Mouse (Mus musculus) liver, embryonic 11.5 days (tissue): ENCODE measurements around the gene Nid2. TPM values are rescaled to one million over a fixed set of nuclear protein-coding genes. Genes with fewer than 3 reads are reported as not detected.
A peak's percentile ranks its signal among the peaks of the same experiment; 100 is the strongest.

Experiments
- ATAC-seq: fragments of 200-750 bp; cut with Nextera tagmentation; replicated peaks from 2 replicates; pipeline ENCODE4 v1.8.0; 2017; ENCODE audit warnings: moderate number of reproducible peaks, mild to moderate bottlenecking, moderate TSS enrichment, moderate library complexity; ENCODE audit not compliant: low FRiP score
- DNase-seq: peaks from one replicate; pipeline ENCODE4 v3.0.0-alpha.2; 2017; ENCODE audit warnings: low spot score
- H3K27ac ChIP-seq: fragments of 300-500 bp; sonication (generic); 2 replicates; pipeline ENCODE4 v1.5.1; 2014; ENCODE audit warnings: mild to moderate bottlenecking, low read depth, low read length, control low read depth
- H3K27me3 ChIP-seq: fragments of 300-500 bp; sonication (generic); replicated peaks from 2 replicates; pipeline ENCODE4 v1.6.1; 2014; ENCODE audit warnings: low read length, mixed read lengths; ENCODE audit not compliant: control insufficient read depth, insufficient read depth
- H3K36me3 ChIP-seq: fragments of 300-500 bp; sonication (generic); 2 replicates; pipeline ENCODE4 v1.6.1; 2014; ENCODE audit warnings: mild to moderate bottlenecking, low read length, moderate library complexity, mixed read lengths; ENCODE audit not compliant: control insufficient read depth, insufficient read depth
- H3K4me1 ChIP-seq: fragments of 300-500 bp; sonication (generic); replicated peaks from 2 replicates; pipeline ENCODE4 v1.6.1; 2014; ENCODE audit warnings: low read length, mixed read lengths; ENCODE audit not compliant: control insufficient read depth, insufficient read depth
- H3K4me2 ChIP-seq: fragments of 300-500 bp; sonication (generic); 2 replicates; pipeline ENCODE4 v1.6.1; 2014; ENCODE audit warnings: mild to moderate bottlenecking, control low read depth, moderate library complexity
- H3K4me3 ChIP-seq: fragments of 300-500 bp; sonication (generic); 2 replicates; pipeline ENCODE4 v1.5.1; 2014; ENCODE audit warnings: low read depth, low read length, control low read depth
- H3K9ac ChIP-seq: fragments of 300-500 bp; sonication (generic); 2 replicates; pipeline ENCODE4 v1.6.1; 2014; ENCODE audit warnings: low read depth, low read length, control low read depth
- H3K9me3 ChIP-seq: fragments of 300-500 bp; sonication (generic); 2 replicates; pipeline ENCODE4 v1.6.1; 2016; ENCODE audit warnings: low read length, inconsistent platforms, mixed read lengths; ENCODE audit not compliant: control insufficient read depth
- WGBS: fragments of 180-500 bp; shearing (Covaris S2); extraction: QIAGEN DNeasy Blood & Tissue Kit; methylation state at CpG from one replicate; pipeline ENCODE4 v1.1.7; 2014; 5-methylcytosine and 5-hydroxymethylcytosine counted together
- polyA plus RNA-seq: library from polyadenylated mRNA; unstranded; fragments of >200 nt; fragmentation: Nextera tagmentation; extraction: Ambion mirVana; gene quantifications from 2 replicates; pipeline ENCODE4 v1.2.1, GENCODE M21; 2014

The Nid2 gene
- 44.1 and 45.2 TPM in 2 replicates for polyA plus RNA-seq

DNA sequence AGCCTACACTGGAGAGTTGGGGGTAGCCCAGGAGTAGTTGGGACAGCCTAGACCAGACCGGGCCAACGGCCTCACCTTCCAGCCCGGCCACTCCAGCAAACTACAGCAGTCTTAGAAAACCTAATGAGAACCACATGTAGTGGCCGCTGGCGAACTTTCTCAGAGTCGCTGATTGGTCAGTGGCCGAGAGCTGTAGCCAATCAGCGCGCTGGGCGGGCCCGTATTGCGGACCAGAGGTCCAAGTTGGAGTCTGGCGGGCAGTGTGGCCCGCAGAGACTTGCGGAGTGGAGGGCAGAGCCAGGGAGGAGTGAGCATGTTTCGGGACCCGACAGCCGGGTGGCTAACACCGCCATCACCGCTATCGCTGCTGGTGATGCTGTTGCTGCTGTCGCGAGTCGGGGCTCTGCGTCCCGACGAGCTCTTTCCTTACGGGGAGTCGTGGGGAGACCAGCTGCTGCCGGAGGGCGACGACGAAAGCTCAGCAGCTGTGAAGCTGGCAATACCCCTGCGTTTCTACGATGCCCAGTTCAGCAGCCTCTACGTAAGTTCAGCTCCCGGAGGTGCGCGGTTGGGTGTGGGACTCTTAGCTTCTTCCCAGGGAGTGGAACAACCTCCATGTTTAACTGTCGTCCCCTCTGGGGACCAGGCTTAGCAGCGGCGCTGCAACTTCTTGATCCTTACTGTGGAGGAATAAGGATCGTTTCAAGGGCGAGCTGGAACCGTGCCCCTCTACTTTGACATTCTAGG lies at the start of gene Nid2:
Gene Nid2, plus strand, starts transcription at position 241 of the 747 bp plus-strand sequence.
- DNase-seq (peak; percentile 85), ATAC-seq (peak; percentile 88)
- H3K9ac ChIP-seq: peak within 1 kb of the TSS; percentile 51
- no peaks in the 10 kb centered on the region for H3K36me3 ChIP-seq
- H3K27me3 ChIP-seq: peaks cover 14% of the 10 kb centered on the region; the same call in 1 of the 2 replicates
- H3K27ac ChIP-seq: peak within 1 kb of the TSS; percentile 65
- peak within 1 kb of the TSS; percentile 65 for H3K4me3 ChIP-seq
- H3K4me2 ChIP-seq: peak within 1 kb of the TSS; percentile 90
- peaks cover 13% of the 10 kb centered on the region for H3K4me1 ChIP-seq
- under 1% methylated on average over 45 of the region's 45 CpGs for WGBS
- H3K9me3 ChIP-seq: no peaks in the 10 kb centered on the region

DNA sequence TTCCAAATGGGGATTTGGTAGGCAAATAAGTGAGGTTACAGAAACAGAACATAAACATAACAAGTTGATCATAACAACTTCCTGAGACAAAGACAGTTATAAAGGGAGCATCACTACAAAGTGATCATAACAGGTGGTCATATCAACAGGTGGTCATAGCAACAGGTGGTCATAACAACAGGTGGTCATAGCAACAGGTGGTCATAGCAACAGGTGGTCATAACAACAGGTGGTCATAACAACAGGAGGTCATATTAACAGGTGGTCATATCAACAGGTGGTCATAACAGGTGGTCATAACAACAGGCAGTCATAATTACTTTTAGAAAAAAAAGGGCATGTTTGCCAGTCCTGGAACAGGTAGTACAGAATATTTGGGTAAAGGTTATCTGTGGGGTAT lies 49.5 kb upstream of the Nid2 start:
- no peak overlapping the region for H3K27ac ChIP-seq
- no peaks in the 10 kb centered on the region for H3K9me3 ChIP-seq
- H3K4me1 ChIP-seq: no peaks in the 10 kb centered on the region
- no peak overlapping the region for H3K4me2 ChIP-seq
- H3K36me3 ChIP-seq: no peaks in the 10 kb centered on the region
- ATAC-seq (no peak), DNase-seq (no peak)
- H3K9ac ChIP-seq: no peak overlapping the region
- no peaks in the 10 kb centered on the region for H3K27me3 ChIP-seq
- no peak overlapping the region for H3K4me3 ChIP-seq

DNA sequence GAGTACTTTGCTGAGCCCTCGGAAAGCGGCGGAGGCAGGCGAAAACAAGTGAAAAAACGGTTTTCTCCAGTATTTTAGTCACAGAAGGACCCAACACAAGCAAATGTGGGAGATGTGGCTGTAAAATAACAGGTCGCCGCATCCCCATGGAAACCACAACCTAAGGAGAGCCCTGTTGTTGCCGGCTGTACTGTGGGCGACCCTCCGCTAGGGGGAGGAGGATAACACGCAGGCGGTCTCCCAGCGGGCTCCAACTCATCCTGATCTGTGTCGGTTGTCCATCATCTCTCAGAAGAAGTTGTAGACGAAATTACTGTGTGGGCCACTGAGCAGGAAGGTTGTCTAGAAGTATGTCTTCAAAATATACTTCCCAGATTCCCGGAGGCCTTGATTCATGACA lies 45.4 kb upstream of the Nid2 start:
- Histone ChIP-seq H3K27me3 (no peaks in the 10 kb centered on the region), H3K9ac (no peak overlapping the region), H3K4me2 (no peak overlapping the region), H3K9me3 (no peaks in the 10 kb centered on the region), H3K36me3 (no peaks in the 10 kb centered on the region), H3K4me1 (no peaks in the 10 kb centered on the region), H3K27ac (no peak overlapping the region), H3K4me3 (no peak overlapping the region)
- DNase-seq (peak; percentile 74), ATAC-seq (peak; percentile 62; the same call in 1 of the 2 replicates)
- 10% methylated on average over 16 of the region's 16 CpGs for WGBS

DNA sequence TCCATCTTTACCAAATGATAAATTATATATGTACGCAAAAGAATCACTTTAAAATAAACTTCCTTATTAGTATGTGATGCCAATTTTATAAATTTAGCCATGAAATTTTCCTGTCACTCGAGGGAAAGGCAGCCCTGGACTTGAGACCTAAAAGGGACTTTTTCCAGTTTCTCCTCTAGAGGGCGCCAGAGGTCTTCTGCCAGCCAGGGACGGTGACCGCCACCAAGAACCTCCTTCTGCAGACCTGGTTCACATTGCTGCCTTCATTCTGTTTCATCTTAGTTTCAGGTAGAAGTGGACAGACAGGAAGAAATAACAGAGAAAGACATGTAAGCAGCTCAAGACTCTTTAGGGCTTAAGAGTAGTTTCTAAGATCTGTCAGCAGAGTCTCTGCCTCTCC lies 44.6 kb upstream of the Nid2 start:
- no peak for ATAC-seq
- Histone ChIP-seq H3K9ac (no peak overlapping the region), H3K27ac (no peak overlapping the region), H3K36me3 (no peaks in the 10 kb centered on the region), H3K4me1 (no peaks in the 10 kb centered on the region), H3K4me2 (no peak overlapping the region), H3K4me3 (no peak overlapping the region), H3K27me3 (no peaks in the 10 kb centered on the region), H3K9me3 (no peaks in the 10 kb centered on the region)
- under 1% methylated on average over 5 of the region's 5 CpGs for WGBS
- DNase-seq: no peak

DNA sequence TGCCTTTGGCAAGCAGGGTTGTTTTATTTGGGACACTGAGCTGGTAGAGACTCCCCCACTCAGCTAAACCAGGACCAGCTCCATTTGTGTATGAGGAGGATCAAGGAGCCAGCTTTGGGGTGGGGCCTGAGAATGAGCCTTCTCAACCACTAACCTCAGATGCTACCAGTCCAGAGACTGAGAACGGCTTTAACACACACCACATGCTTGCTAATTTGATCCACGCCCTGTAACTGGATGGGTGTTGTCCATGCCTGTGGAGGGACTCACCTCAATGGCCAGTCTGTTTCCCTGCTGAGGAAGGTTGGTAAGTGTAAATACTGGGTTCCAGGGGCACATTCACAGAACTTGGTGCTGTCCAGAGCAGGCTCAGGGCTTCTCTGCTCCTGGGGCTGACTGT lies 44.1 kb upstream of the Nid2 start:
- no peak overlapping the region for H3K4me2 ChIP-seq
- ATAC-seq (0 out of 2 replicates have a peak, but pooled peaks have one; percentile 10), DNase-seq (no peak)
- H3K27ac ChIP-seq: no peak overlapping the region
- H3K4me1 ChIP-seq: no peaks in the 10 kb centered on the region
- H3K9me3 ChIP-seq: no peaks in the 10 kb centered on the region
- no peaks in the 10 kb centered on the region for H3K36me3 ChIP-seq
- H3K27me3 ChIP-seq: no peaks in the 10 kb centered on the region
- H3K4me3 ChIP-seq: no peak overlapping the region
- no peak overlapping the region for H3K9ac ChIP-seq
- whole genome bisulfite sequencing: 68% methylated on average over 2 of the region's 2 CpGs

DNA sequence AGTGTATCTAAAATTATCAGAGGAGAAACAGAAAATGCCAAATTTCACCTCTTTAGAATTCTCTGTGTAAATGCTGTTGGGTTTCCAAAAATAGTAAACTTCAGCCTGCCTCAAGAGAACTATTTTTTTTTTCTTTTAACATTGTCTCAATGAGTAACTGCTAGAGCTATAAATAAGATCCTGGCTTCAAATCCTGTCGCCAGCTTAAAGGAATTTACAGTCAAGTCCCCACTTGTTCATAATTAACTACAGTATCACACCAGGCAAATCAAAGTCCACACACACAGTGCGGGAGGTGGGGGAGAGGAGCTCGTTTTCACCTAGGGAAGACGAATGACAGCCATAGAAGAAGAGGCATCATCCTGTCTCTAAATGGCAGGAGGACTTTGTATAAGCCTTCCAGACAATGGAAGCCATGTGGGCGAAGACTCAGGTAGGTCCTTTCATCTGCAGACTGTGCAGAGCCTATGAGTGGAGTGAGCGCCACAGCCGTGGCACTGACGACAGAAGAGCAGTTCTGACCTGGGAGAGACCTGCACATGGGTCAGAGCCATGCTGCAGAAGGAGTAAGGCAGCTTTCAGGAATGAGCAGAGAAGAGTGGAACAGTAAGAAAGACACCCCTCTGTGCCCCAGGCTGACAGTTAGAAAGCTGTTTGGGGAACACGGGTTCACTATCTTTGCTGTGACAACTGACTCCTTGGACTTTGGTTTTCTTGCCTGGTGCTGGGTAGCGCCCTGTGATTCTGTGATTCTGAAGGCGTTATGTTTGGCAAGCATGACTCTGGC lies 43.2 kb upstream of the Nid2 start:
- 0 out of 2 replicates have a peak, but pooled peaks have one; percentile 30 for ATAC-seq
- Histone ChIP-seq H3K9ac (0 out of 2 replicates have a peak overlapping the region, but pooled peaks have one; percentile 17), H3K9me3 (no peaks in the 10 kb centered on the region), H3K36me3 (no peaks in the 10 kb centered on the region), H3K4me3 (peak overlapping the region; percentile 24; the same call in 1 of the 2 replicates), H3K4me2 (peak overlapping the region; percentile 21), H3K4me1 (no peaks in the 10 kb centered on the region), H3K27me3 (no peaks in the 10 kb centered on the region), H3K27ac (peak overlapping the region; percentile 45; the same call in 1 of the 2 replicates)
- no peak for DNase-seq
- 59% methylated on average over 11 of the region's 11 CpGs for WGBS

DNA sequence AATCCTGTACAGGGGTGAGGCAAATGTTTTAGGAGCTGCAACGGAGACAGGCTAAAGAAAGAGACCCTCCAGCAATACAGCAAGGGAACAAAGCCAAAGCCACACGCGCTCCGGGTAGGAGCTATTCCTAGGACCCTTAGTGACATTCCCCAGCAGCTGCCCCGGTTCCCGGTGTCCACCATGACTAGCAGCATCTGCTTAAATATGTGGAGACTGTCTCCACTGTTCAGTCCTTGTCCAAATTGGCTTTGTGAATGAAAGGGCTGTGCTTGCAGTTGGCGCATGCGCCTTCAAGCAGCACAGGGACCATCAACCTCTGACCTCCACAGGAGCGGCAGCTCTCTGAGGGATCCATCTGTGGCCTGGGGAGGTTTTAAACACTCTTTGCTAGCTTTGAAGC lies 41.9 kb upstream of the Nid2 start:
- no peaks in the 10 kb centered on the region for H3K9me3 ChIP-seq
- WGBS: 81% methylated on average over 9 of the region's 9 CpGs
- H3K36me3 ChIP-seq: no peaks in the 10 kb centered on the region
- H3K27ac ChIP-seq: peak overlapping the region; percentile 22; the same call in 1 of the 2 replicates
- H3K4me3 ChIP-seq: no peak overlapping the region
- H3K9ac ChIP-seq: no peak overlapping the region
- peak overlapping the region; percentile 21; the same call in 1 of the 2 replicates for H3K4me2 ChIP-seq
- H3K27me3 ChIP-seq: no peaks in the 10 kb centered on the region
- no peak for DNase-seq
- ATAC-seq: no peak
- no peaks in the 10 kb centered on the region for H3K4me1 ChIP-seq

DNA sequence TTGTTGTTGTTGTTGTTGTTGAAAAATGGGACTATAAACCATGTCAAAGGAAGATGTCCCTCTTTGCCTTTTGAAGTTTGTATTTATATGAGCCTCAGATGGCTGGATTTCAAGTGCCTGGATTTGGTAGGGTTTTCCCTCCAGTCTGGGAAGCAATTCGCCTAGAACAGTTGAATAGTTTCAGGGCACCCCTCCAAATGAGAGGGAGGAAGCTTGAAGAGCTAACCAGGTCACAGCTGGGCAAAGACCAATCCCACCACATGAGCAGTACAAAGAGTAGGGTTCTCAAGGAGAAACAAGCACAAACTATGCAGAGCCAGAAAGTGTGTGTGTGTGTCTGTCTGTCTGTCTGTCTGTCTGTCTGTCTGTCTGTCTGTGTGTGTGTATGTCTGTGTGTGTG lies 39.3 kb upstream of the Nid2 start:
- Histone ChIP-seq H3K4me2 (no peak overlapping the region), H3K27ac (no peak overlapping the region), H3K27me3 (no peaks in the 10 kb centered on the region), H3K9ac (no peak overlapping the region), H3K4me1 (no peaks in the 10 kb centered on the region), H3K9me3 (no peaks in the 10 kb centered on the region), H3K36me3 (no peaks in the 10 kb centered on the region), H3K4me3 (no peak overlapping the region)
- ATAC-seq: no peak
- 65% methylated on average over 1 of the region's 1 CpGs for WGBS
- no peak for DNase-seq
